Mouse (Mus musculus) G1E (cell line): ENCODE measurements around the gene Tuba1a.

Experiments used
- CTCF ChIP-seq: IDR thresholded peaks from 2 replicates; pipeline ENCODE4 v1.5.1; 2012; ENCODE audit warnings: low read depth, low read length, inconsistent platforms, mixed read lengths
- GATA1 ChIP-seq: IDR thresholded peaks from 2 replicates; pipeline ENCODE4 v1.6.1; 2012; ENCODE audit warnings: borderline replicate concordance, low read length, inconsistent platforms, mixed read lengths
- POLR2AphosphoS5 ChIP-seq: IDR thresholded peaks from 2 replicates; pipeline ENCODE4 v1.6.1; 2012; ENCODE audit warnings: low read depth, low read length, inconsistent platforms; ENCODE audit not compliant: insufficient replicate concordance

DNA sequence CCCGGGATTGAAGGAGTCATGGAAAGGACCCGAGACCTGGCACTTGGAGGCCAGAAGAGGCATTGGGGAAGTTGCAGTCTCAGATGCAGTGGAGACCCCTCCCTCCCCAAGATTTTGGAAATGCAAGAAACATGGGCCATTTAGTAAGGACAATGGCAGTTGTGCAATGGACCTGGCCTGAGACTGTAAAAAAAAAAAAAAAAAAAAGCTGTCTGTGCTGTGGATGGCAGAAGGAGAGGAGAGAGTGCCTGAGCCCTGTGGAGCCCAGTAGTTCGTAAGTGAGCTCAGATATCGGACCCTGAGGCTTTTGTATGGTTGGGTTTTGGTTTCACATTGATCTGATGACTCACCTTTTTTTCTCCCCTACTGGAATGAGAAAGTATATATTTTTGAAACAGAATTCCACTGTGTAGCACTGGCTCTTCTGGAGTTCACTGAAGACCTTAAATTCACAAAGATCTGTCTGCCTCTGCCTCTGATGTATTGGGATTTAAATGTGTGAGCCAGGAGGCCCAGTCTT, 5.5 kb upstream of the Tuba1a start:
- TF ChIP-seq CTCF (no peak), GATA1 (no peak), POLR2AphosphoS5 (no peak)
